Mouse (Mus musculus) E14TG2a.4 (cell line): ENCODE data around the gene Trpm3.

Experiments
- H3K27me3 ChIP-seq: 2 replicates; pipeline ENCODE4 v1.6.1; 2014; ENCODE audit warnings: low read length, control low read depth; ENCODE audit not compliant: insufficient read depth
- H3K36me3 ChIP-seq: 2 replicates; pipeline ENCODE4 v1.6.1; 2014; ENCODE audit warnings: low read length, control low read depth; ENCODE audit not compliant: insufficient read depth
- H3K4me1 ChIP-seq: replicated peaks from 2 replicates; pipeline ENCODE4 v1.6.1; 2014; ENCODE audit warnings: low read depth, low read length, control low read depth
- H3K4me3 ChIP-seq: replicated peaks from 2 replicates; pipeline ENCODE4 v1.5.1; 2014; ENCODE audit warnings: mild to moderate bottlenecking, low read length
- H3K9me3 ChIP-seq: 2 replicates; pipeline ENCODE4 v1.6.1; 2014; ENCODE audit warnings: low read length, control low read depth
- CTCF ChIP-seq: conservative IDR thresholded peaks from 2 replicates; pipeline ENCODE4 v1.5.1; 2014; ENCODE audit warnings: low read length
- NANOG ChIP-seq: IDR thresholded peaks from 2 replicates; pipeline ENCODE4 v1.6.1; 2014; ENCODE audit warnings: borderline replicate concordance, low read length, mixed read lengths
- POU5F1 ChIP-seq: IDR thresholded peaks from 2 replicates; pipeline ENCODE4 v1.6.1; 2014; ENCODE audit warnings: low read length, borderline replicate concordance

Gene Trpm3

DNA sequence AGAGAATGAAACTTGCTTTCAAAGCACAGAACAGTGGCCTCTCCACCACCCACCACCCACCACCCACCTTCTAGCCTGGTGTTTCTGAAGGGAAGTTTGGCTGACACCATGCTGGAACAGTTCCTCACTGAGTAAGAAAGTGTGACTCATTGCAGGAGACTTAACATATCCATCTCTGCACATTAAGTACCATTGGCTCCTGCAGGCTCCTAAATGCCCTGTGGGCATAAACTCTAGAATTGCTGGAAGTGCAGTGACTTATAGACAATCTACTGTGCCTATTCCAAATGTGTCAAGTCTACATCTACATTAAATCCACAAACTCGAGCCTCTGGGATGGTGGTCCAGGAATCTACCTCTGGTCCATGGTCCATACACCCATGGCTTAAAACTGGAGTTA, 840.3 kb downstream of the Trpm3 start:
- Histone ChIP-seq H3K4me3 (no peak overlapping the region), H3K36me3 (no peaks in the 10 kb centered on the region), H3K9me3 (no peaks in the 10 kb centered on the region), H3K4me1 (peaks cover 7% of the 10 kb centered on the region; the same call in 1 of the 2 replicates), H3K27me3 (no peaks in the 10 kb centered on the region)
- no peak for TF ChIP-seq POU5F1
- no peak for TF ChIP-seq NANOG
- TF ChIP-seq CTCF: no peak

GRCm38 (mm10) chr19:22987914-22988313, 849.1 kb downstream of the Trpm3 start:
- H3K4me1 ChIP-seq: no peaks in the 10 kb centered on the region
- TF ChIP-seq CTCF: no peak
- no peak for TF ChIP-seq NANOG
- TF ChIP-seq POU5F1: no peak
- H3K36me3 ChIP-seq: no peaks in the 10 kb centered on the region
- H3K27me3 ChIP-seq: no peaks in the 10 kb centered on the region
- no peak overlapping the region for H3K4me3 ChIP-seq
- H3K9me3 ChIP-seq: no peaks in the 10 kb centered on the region

- no peaks in the 10 kb centered on the region for H3K9me3 ChIP-seq
- no peaks in the 10 kb centered on the region for H3K27me3 ChIP-seq
- H3K4me3 ChIP-seq: no peak overlapping the region
- peaks cover 9% of the 10 kb centered on the region for H3K4me1 ChIP-seq
- TF ChIP-seq POU5F1: no peak
- TF ChIP-seq CTCF: no peak
- no peak for TF ChIP-seq NANOG
- no peaks in the 10 kb centered on the region for H3K36me3 ChIP-seq
Measured at GRCm38 (mm10) chr19:22993946-22994345, 855.1 kb downstream of the Trpm3 start.

GRCm38 (mm10) chr19:22994531-22994930, 855.7 kb downstream of the Trpm3 start:
- TF ChIP-seq POU5F1 (no peak), CTCF (no peak), NANOG (no peak)
- Histone ChIP-seq H3K36me3 (no peaks in the 10 kb centered on the region), H3K9me3 (no peaks in the 10 kb centered on the region), H3K4me1 (peaks cover 9% of the 10 kb centered on the region), H3K27me3 (no peaks in the 10 kb centered on the region), H3K4me3 (no peak overlapping the region)

DNA sequence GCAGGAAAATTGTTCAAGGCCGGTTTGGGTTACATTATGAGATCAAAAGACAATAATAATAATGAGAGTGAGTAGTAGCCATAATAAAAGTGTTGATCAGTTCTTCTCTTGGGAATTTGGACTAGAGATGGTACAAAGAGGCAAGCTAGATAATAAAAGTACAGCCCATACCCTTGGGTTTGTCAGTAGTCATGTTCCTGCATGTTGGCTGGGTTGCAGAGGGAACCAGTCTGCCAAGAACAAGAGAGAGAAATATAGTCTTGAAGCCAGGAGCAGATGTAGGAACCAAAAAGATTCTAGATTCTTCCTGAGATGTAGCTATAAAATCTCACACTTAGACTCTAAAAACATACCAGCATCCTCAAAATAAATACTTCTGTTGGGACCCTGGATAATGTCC, 861.4 kb downstream of the Trpm3 start:
- Histone ChIP-seq H3K36me3 (0 out of 2 replicates have a peak, but pooled peaks cover 3% of the 10 kb centered on the region), H3K4me1 (no peaks in the 10 kb centered on the region), H3K4me3 (no peak overlapping the region), H3K27me3 (no peaks in the 10 kb centered on the region), H3K9me3 (no peaks in the 10 kb centered on the region)
- no peak for TF ChIP-seq NANOG

GRCm38 (mm10) chr19:23003861-23004260, 865.0 kb downstream of the Trpm3 start:
- 0 out of 2 replicates have a peak, but pooled peaks cover 3% of the 10 kb centered on the region for H3K36me3 ChIP-seq
- no peaks in the 10 kb centered on the region for H3K27me3 ChIP-seq
- no peak overlapping the region for H3K4me3 ChIP-seq
- H3K9me3 ChIP-seq: no peaks in the 10 kb centered on the region
- no peak for TF ChIP-seq NANOG
- no peak for TF ChIP-seq POU5F1
- no peak for TF ChIP-seq CTCF
- H3K4me1 ChIP-seq: no peaks in the 10 kb centered on the region; the same call in 1 of the 2 replicates

GRCm38 (mm10) chr19:23005851-23006250, 867.0 kb downstream of the Trpm3 start:
- Histone ChIP-seq H3K36me3 (0 out of 2 replicates have a peak, but pooled peaks cover 3% of the 10 kb centered on the region), H3K4me1 (no peaks in the 10 kb centered on the region; the same call in 1 of the 2 replicates), H3K27me3 (no peaks in the 10 kb centered on the region), H3K9me3 (no peaks in the 10 kb centered on the region), H3K4me3 (no peak overlapping the region)
- TF ChIP-seq POU5F1: no peak
- TF ChIP-seq CTCF: no peak
- no peak for TF ChIP-seq NANOG

DNA sequence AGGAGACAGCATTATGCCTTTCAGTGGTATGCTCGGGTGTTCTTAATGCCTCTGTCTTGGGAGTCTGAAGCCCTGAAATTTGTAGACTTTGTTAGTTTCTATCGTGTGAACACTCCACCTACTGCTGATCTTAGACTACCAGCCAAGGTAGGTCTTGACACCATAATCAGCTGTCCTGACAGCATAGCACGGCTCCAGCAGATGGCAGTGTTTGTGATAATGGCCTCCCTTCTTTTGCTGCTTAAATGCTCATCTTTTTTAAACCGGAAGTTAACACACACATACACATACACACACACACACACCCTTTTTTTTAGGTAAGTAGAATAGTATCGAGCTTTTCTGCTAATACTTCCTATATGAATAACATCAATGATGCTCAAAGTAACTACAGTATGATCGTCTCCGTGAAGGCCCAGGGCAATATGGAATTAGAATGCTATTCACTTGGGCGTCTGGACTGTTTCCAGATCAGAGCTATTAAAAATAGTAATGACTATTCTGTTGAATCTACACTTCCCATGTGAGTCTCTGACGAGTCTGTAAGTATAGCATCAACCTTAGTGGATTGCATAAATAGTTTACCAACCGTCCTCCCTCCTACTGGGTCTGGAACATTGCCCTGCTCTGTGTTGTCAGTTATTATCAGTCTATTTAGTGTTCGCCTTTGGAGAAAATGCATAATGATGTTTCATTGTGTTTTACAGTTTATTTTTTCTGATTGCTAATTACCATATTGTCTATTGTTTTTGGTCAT, 867.8 kb downstream of the Trpm3 start:
- Histone ChIP-seq H3K36me3 (0 out of 2 replicates have a peak, but pooled peaks cover 3% of the 10 kb centered on the region), H3K27me3 (no peaks in the 10 kb centered on the region), H3K4me3 (no peak overlapping the region), H3K9me3 (no peaks in the 10 kb centered on the region), H3K4me1 (peaks cover 4% of the 10 kb centered on the region)
- TF ChIP-seq NANOG (no peak), CTCF (peak; percentile 47)

DNA sequence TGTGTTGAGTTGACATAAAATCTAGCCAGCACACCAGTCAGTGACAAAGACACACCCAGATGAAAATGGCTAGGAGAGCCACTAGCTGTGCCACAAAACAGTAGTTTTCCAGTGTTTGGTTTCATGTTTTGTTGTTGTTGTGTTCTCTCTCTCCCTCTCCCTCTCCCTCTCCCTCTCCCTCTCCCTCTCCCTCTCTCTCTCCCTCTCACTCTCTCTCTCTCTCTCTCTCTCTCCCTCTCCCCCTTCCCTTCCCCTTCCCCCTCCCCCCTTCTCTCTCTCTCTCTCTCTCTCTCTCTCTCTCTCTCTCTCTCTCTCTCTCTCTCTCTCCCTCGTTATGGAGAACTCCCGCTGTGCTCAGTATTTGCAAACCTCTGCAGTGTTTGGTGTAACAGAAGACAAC, 874.8 kb downstream of the Trpm3 start:
- Histone ChIP-seq H3K36me3 (peaks cover 11% of the 10 kb centered on the region), H3K9me3 (0 out of 2 replicates have a peak, but pooled peaks cover 7% of the 10 kb centered on the region), H3K27me3 (no peaks in the 10 kb centered on the region), H3K4me3 (no peak overlapping the region), H3K4me1 (peaks cover 26% of the 10 kb centered on the region)
- TF ChIP-seq NANOG (no peak), POU5F1 (no peak), CTCF (no peak)
